Mouse (Mus musculus): ENCODE measurements around the gene Ube2c.

DNA sequence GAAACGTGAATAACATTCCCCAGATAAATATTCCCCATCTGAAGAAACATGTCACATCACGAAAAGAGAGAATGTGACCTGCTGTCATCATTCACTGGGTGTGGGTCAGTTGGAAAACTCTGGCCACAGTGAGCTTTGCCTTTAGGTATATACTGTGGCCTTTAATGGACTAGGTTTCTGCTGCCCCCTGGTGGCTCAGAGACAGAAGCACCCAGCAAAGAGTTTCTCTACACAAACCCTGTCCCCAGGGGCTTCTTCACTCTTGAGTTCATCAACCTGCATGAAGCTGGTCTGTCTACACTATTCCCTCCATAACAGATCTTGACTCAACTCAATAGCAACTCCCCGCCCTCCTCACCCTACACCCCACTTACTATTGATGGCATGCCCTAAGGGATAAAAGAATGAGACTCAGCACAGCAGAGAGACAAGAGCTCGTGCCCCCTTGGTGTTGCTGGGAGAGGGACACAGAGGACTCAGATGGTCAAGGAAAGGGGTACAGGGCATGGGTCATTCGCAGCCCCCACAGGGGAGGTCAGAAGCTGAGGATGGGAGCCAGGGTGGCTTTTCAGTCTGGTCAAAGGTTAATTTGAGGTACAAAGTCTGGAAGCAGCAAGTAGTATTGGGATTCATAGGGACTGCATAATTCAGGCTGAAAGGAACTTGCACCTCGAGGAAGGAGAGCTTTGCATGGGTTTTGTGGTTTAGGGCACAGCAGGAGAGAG lies 43.6 kb upstream of the Ube2c start:
- TF ChIP-seq CTCF (IDR thresholded peaks at IDR 0.05; ENCODE audit: borderline replicate concordance, extremely low read depth, insufficient read depth, insufficient read length) (peak; percentile 80), POLR2A (IDR thresholded peaks at IDR 0.05; ENCODE audit: borderline replicate concordance, extremely low read depth, insufficient read depth, insufficient read length, poor library complexity, severe bottlenecking) (no peak)

Data from brain, embryonic 14.5 days (tissue).